Mouse (Mus musculus): Measurements from ENCODE around the gene Ephb4. TPM values are rescaled to one million over a fixed set of nuclear protein-coding genes. Genes with fewer than 3 reads are reported as not detected.
A peak's percentile ranks its signal among the peaks of the same experiment; 100 is the strongest.

The Ephb4 gene
- total and polyA plus RNA-seq, 3 experiments = 0.08 to 0.12 TPM; not detected in 1

GRCm38 (mm10) chr5:137305822-137306221, 44.1 kb upstream of the Ephb4 start (continued):
- TF ChIP-seq POLR2AphosphoS5 (IDR thresholded peaks at IDR 0.05; ENCODE audit: borderline replicate concordance, low read depth, low read length) (no peak), MYB (IDR thresholded peaks at IDR 0.05; ENCODE audit: low read depth, low read length) (no peak)

- Histone ChIP-seq H3K27ac (ENCODE audit: control insufficient read depth, low read depth, low read length) (peak overlapping the region; percentile 93), H3K9me3 (replicated peaks; ENCODE audit: insufficient read depth, low read length) (no peaks in the 10 kb centered on the region), H3K4me1 (ENCODE audit: control insufficient read depth in 1 of 2, insufficient read depth in 2 of 2, low read length in 2 of 2) (peaks cover 5 to 36% of the 10 kb centered on the region in 2 experiments; a peak in 3 of 4 replicates), H3K79me2 (ENCODE audit: control insufficient read depth, insufficient read depth, low read length, poor library complexity) (peaks cover 43% of the 10 kb centered on the region), H3K36me3 (ENCODE audit: control insufficient read depth in 1 of 2, insufficient read depth in 2 of 2, low read length in 2 of 2) (peaks cover 2 to 37% of the 10 kb centered on the region in 2 experiments; a peak in 3 of 4 replicates), H3K27me3 (ENCODE audit: control insufficient read depth in 1 of 2, insufficient read depth in 2 of 2, low read length in 2 of 2) (no peaks in the 10 kb centered on the region), H3K9ac (ENCODE audit: control insufficient read depth, low read depth, low read length, poor library complexity, severe bottlenecking) (peak overlapping the region; percentile 93), H3K4me3 (ENCODE audit: control insufficient read depth in 1 of 2, insufficient read depth in 1 of 2, low read depth in 2 of 2, low read length in 2 of 2) (peak overlapping the region; percentile 73 to 86)
- TF ChIP-seq UBTF (IDR thresholded peaks at IDR 0.05; ENCODE audit: borderline replicate concordance, insufficient read depth, low read depth, low read length) = no peak
- no peak for TF ChIP-seq GABPA (IDR thresholded peaks at IDR 0.05; ENCODE audit: low read depth, low read length)
- peak; percentile 27; the same call in 1 of the 2 replicates for TF ChIP-seq ETS1 (IDR thresholded peaks at IDR 0.05; ENCODE audit: low read depth, low read length)
- TF ChIP-seq RCOR1 (IDR thresholded peaks at IDR 0.05; ENCODE audit: low read depth, low read length) = peak; percentile 75
- 0 out of 2 replicates have a peak, but pooled peaks have one; percentile 4 for TF ChIP-seq MYC (IDR thresholded peaks at IDR 0.05; ENCODE audit: low read depth, low read length)
- 0 out of 2 replicates have a peak, but pooled peaks have one; percentile 39 for TF ChIP-seq SIN3A (IDR thresholded peaks at IDR 0.05; ENCODE audit: low read length)
- no peak for TF ChIP-seq SMC3 (IDR thresholded peaks at IDR 0.05; ENCODE audit: low read depth, low read length)
- 0 out of 4 replicates have a peak, but pooled peaks of 1 of the 2 experiments have one; percentile 21 for TF ChIP-seq EP300 (IDR thresholded peaks at IDR 0.05; ENCODE audit: low read depth in 1 of 2, low read length in 2 of 2)
- TF ChIP-seq NELFE (IDR thresholded peaks at IDR 0.05; ENCODE audit: low read depth, low read length) = no peak
- TF ChIP-seq TAL1 (IDR thresholded peaks at IDR 0.05; ENCODE audit: low read length) = no peak
- no peak for TF ChIP-seq ZC3H11A (IDR thresholded peaks at IDR 0.05; ENCODE audit: low read depth, low read length)
- peak; percentile 53 for TF ChIP-seq GATA1 (IDR thresholded peaks at IDR 0.05; ENCODE audit: low read depth, low read length)
- DNase-seq (ENCODE audit: low read depth, low spot score) = peak; percentile 56
These were observed 43.4 kb upstream of the Ephb4 start for GRCm38 (mm10) chr5:137306439-137307005.

GRCm38 (mm10) chr5:137307071-137307912, 42.6 kb upstream of the Ephb4 start, which contains the start of gene Srrt:
Gene Srrt, minus strand, starts transcription at chr5:137307674.
- Histone ChIP-seq H3K9ac (ENCODE audit: control insufficient read depth, low read depth, low read length, poor library complexity, severe bottlenecking) (peak within 1 kb of the TSS; percentile 93), H3K27ac (ENCODE audit: control insufficient read depth, low read depth, low read length) (peak within 1 kb of the TSS; percentile 93), H3K4me1 (ENCODE audit: control insufficient read depth in 1 of 2, insufficient read depth in 2 of 2, low read length in 2 of 2) (peaks cover 5 to 33% of the 10 kb centered on the region in 2 experiments; a peak in 3 of 4 replicates), H3K9me3 (replicated peaks; ENCODE audit: insufficient read depth, low read length) (no peaks in the 10 kb centered on the region), H3K36me3 (ENCODE audit: control insufficient read depth in 1 of 2, insufficient read depth in 2 of 2, low read length in 2 of 2) (peaks cover 0 to 36% of the 10 kb centered on the region in 2 experiments; a peak in 3 of 4 replicates), H3K79me2 (ENCODE audit: control insufficient read depth, insufficient read depth, low read length, poor library complexity) (peaks cover 42% of the 10 kb centered on the region), H3K27me3 (ENCODE audit: control insufficient read depth in 1 of 2, insufficient read depth in 2 of 2, low read length in 2 of 2) (no peaks in the 10 kb centered on the region), H3K4me3 (ENCODE audit: control insufficient read depth in 1 of 2, insufficient read depth in 1 of 2, low read depth in 2 of 2, low read length in 2 of 2) (peak within 1 kb of the TSS; percentile 73 to 86)
- DNase-seq (ENCODE audit: low read depth, low spot score) = peak; percentile 98
- TF ChIP-seq POLR2AphosphoS5 (IDR thresholded peaks at IDR 0.05; ENCODE audit: borderline replicate concordance, low read depth, low read length) (no peak), USF1 (IDR thresholded peaks at IDR 0.05; ENCODE audit: low read depth, low read length) (no peak), JUND (IDR thresholded peaks at IDR 0.05; ENCODE audit: low read depth, low read length) (no peak), USF2 (IDR thresholded peaks at IDR 0.05; ENCODE audit: borderline replicate concordance in 1 of 2, insufficient read depth in 1 of 2, low read depth in 1 of 2, low read length in 2 of 2) (no peak), RAD21 (IDR thresholded peaks at IDR 0.05; ENCODE audit: low read depth, low read length) (no peak), MEF2A (IDR thresholded peaks at IDR 0.05; ENCODE audit: extremely low read depth, insufficient replicate concordance, low read depth, low read length, poor library complexity, severe bottlenecking) (no peak), GABPA (IDR thresholded peaks at IDR 0.05; ENCODE audit: low read depth, low read length) (no peak), MYB (IDR thresholded peaks at IDR 0.05; ENCODE audit: low read depth, low read length) (no peak; the same call in 1 of the 2 replicates), MAFK (IDR thresholded peaks at IDR 0.05; ENCODE audit: borderline replicate concordance, low read depth, low read length) (no peak), TBP (IDR thresholded peaks at IDR 0.05; ENCODE audit: low read depth, low read length) (peak; percentile 93), BHLHE40 (IDR thresholded peaks at IDR 0.05; ENCODE audit: borderline replicate concordance, low read depth, low read length) (peak; percentile 58; the same call in 1 of the 2 replicates), HCFC1 (IDR thresholded peaks at IDR 0.05; ENCODE audit: low read depth, low read length) (peak; percentile 91), TAL1 (IDR thresholded peaks at IDR 0.05; ENCODE audit: low read length) (no peak), SIN3A (IDR thresholded peaks at IDR 0.05; ENCODE audit: low read length) (peak; percentile 64; the same call in 1 of the 2 replicates), GATA1 (IDR thresholded peaks at IDR 0.05; ENCODE audit: low read depth, low read length) (no peak), NELFE (IDR thresholded peaks at IDR 0.05; ENCODE audit: low read depth, low read length) (peak; percentile 94)

Data from MEL (cell line).